Mouse (Mus musculus): Measurements from ENCODE around the gene Prr29. TPM values are rescaled to one million over a fixed set of nuclear protein-coding genes. Genes with fewer than 3 reads are reported as not detected.
A peak's percentile ranks its signal among the peaks of the same experiment; 100 is the strongest.

Prr29 gene
- polyA plus RNA-seq, 1 experiment from 2014 or later = 0.34 TPM

DNA sequence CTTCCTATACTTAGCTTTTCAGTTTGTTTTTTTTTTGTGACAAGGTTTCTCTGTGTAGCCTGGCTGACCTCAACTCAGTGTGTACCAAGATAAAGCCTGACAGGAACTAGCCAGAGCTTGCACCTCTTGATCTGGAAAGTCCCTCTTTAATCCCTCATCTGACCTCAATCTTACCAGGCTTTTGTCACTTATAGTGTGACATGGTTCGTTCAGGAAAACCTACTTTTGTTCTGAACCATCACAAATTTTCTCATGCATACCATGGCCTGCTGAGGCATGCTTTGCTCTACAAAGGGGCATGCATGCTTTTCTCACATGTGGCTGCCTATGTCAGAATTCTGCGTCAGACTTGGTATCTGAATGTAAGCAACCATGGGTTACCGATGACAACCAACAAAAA lies 51.1 kb downstream of the Prr29 start:
- Histone ChIP-seq H3K9me3 (no peaks in the 10 kb centered on the region), H3K9ac (no peak overlapping the region), H3K4me2 (replicated peaks) (no peak overlapping the region), H3K27ac (no peak overlapping the region), H3K4me1 (replicated peaks) (no peaks in the 10 kb centered on the region), H3K36me3 (0 out of 2 replicates have a peak, but pooled peaks cover 2% of the 10 kb centered on the region), H3K27me3 (replicated peaks) (no peaks in the 10 kb centered on the region), H3K4me3 (replicated peaks) (no peak overlapping the region)
- ATAC-seq = no peak
- WGBS = 86% methylated on average over 3 of the region's 3 CpGs

DNA sequence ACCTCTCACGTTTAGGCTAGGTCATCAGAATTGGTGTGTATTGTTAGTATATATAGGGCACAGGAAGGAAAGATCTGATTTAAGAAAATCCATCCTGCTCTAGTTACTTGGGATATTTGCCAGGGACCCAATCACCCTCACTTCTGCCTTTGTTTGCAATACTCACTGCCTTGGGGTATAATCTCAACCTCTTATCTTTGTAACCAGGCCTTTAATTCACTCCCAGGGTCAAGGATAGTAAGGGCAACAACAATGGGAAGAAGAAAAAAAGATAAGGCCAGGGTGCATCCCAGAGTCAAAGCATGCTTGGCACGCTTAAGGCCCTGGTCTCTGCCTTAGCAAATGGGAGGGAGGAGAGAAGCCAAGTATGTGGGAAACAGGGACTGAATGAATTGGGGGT lies 52.6 kb downstream of the Prr29 start:
- no peak overlapping the region for H3K4me2 ChIP-seq (replicated peaks)
- H3K27ac ChIP-seq = no peak overlapping the region
- no peaks in the 10 kb centered on the region for H3K9me3 ChIP-seq
- no peaks in the 10 kb centered on the region for H3K36me3 ChIP-seq
- WGBS = 86% methylated on average over 2 of the region's 2 CpGs
- no peaks in the 10 kb centered on the region for H3K27me3 ChIP-seq (replicated peaks)
- no peak for ATAC-seq
- no peak overlapping the region for H3K9ac ChIP-seq
- no peak overlapping the region for H3K4me3 ChIP-seq (replicated peaks)
- no peaks in the 10 kb centered on the region for H3K4me1 ChIP-seq (replicated peaks)

DNA sequence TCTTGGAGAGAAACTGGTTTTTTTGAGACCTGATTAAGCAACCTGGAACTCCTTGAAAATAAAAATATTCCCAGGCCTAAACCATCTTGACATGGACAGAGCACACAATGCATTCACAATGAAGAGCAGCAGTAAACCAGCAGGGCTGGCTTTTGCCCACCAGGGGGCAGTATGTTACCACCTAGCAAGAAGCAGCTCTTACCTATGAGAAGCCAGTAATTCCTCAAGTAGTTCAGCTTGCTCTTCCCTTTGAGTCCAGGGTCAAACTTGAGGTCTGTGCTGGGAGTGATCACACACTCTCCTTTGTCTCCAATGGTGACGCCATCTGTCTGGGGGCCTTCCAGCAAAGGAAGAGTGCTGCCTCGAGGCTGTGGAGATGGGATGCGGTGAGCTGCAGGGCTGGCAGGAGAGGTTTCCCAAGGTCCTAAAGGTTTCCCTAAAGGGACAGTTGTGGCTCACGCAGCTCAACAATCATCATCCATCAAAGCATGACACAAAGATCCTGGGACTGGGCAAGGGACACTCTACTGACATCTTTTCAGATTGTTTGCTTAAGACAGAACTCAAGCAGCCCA lies 53.4 kb downstream of the Prr29 start:
- no peaks in the 10 kb centered on the region for H3K27me3 ChIP-seq (replicated peaks)
- peak; percentile 55 for ATAC-seq

DNA sequence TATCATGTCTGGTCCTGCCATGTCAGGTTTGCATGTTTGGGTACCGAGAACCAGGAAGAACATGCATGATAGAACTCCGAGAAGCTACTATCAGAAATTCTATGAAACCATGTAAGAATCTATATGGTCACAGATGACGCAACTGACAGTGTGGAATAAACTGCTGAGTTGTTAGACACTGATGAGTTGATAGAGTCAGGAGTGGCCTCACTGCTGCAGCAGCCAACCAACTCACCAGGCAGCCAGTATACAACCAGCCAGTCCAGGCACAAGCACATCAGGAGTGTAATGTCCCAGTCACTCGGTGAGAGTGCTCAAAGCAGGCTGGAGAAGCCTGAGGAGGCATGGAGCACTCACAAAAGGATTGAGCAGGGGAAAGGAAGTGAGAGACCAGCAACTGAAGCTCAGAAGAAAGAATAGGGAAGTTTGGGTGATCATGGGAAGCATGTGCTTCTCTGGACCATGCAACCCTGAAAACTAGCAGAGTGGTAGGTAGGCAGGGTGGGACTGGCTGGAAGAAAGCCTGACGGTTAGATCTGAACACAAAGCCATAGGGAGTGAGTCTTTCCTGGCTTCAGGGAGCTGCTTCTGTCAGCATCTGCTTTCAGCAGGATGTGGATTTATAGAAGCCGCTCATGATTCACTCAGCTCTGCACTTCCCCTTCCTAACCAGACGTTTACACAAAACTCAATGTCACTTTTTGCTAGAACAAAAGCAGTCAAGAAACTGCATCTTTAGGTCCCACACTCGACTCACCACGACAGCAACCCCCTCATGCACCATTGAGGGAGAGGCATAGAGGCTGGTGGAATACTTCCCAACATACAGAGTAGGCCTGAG lies 54.2 kb downstream of the Prr29 start:
- H3K9me3 ChIP-seq = no peaks in the 10 kb centered on the region
- no peak overlapping the region for H3K27ac ChIP-seq
- 69% methylated on average over 9 of the region's 9 CpGs for WGBS
- no peak overlapping the region for H3K4me3 ChIP-seq (replicated peaks)
- H3K4me2 ChIP-seq (replicated peaks) = no peak overlapping the region
- no peak overlapping the region for H3K9ac ChIP-seq
- ATAC-seq = no peak
- no peaks in the 10 kb centered on the region for H3K27me3 ChIP-seq (replicated peaks)
- no peaks in the 10 kb centered on the region for H3K36me3 ChIP-seq
- H3K4me1 ChIP-seq (replicated peaks) = no peaks in the 10 kb centered on the region

More for the DNA sequence above, 53.4 kb downstream of the Prr29 start:
- no peak overlapping the region for H3K4me3 ChIP-seq (replicated peaks)
- 34% methylated on average over 4 of the region's 4 CpGs for WGBS
- no peaks in the 10 kb centered on the region for H3K36me3 ChIP-seq
- 0 out of 2 replicates have a peak overlapping the region, but pooled peaks have one; percentile 24 for H3K27ac ChIP-seq
- no peak overlapping the region for H3K4me2 ChIP-seq (replicated peaks)
- no peak overlapping the region for H3K9ac ChIP-seq
- no peaks in the 10 kb centered on the region for H3K9me3 ChIP-seq
- no peaks in the 10 kb centered on the region for H3K4me1 ChIP-seq (replicated peaks)

DNA sequence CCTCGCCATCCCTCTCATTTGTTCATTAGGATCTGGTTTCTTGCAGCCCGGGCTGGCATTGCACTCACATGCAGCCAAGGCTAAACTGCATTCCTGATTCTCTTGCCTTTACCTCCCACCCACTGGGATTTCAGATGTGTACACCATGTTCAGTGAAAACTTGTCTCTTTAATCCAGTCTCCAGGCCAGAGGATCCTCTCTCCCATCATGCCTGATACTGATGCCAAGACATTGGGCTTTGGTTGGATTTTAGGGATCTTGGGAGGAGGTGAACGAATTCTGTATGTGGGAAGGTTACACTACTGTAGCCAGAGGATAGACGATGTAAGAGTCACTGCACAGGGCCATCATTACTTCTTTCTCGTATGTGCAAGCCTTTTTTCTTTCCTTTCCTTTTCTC lies 59.9 kb downstream of the Prr29 start:
- H3K4me3 ChIP-seq (replicated peaks) = no peak overlapping the region
- no peak overlapping the region for H3K9ac ChIP-seq
- H3K4me1 ChIP-seq (replicated peaks) = no peaks in the 10 kb centered on the region
- no peaks in the 10 kb centered on the region for H3K9me3 ChIP-seq
- WGBS = 92% methylated on average over 5 of the region's 5 CpGs
- no peak overlapping the region for H3K4me2 ChIP-seq (replicated peaks)
- no peak for ATAC-seq
- H3K27ac ChIP-seq = no peak overlapping the region
- no peaks in the 10 kb centered on the region for H3K27me3 ChIP-seq (replicated peaks)
- H3K36me3 ChIP-seq = no peaks in the 10 kb centered on the region

DNA sequence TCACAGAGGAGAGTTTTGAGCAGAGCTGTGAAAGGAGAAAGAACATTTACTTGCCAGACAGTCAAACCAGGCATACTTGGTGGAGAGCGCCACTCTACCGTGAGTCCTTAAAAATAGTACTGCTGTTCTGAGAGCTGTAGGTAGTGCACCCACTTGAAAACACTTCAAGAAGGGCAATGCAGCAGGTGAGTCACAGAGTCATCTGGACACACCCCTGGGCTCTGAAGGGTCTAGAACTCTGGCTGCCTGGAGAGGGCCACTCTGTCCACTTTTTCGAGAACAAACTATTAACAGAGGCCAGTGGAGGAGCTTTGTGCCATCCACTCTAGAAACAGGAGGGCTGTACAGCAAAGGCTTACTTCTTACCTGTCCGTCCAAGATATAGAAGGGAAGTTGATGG lies 61.2 kb downstream of the Prr29 start:
- no peak overlapping the region for H3K4me2 ChIP-seq (replicated peaks)
- WGBS = 82% methylated on average over 4 of the region's 4 CpGs
- no peaks in the 10 kb centered on the region for H3K4me1 ChIP-seq (replicated peaks)
- no peak for ATAC-seq
- H3K9me3 ChIP-seq = no peaks in the 10 kb centered on the region
- H3K27ac ChIP-seq = no peak overlapping the region
- H3K27me3 ChIP-seq (replicated peaks) = no peaks in the 10 kb centered on the region
- H3K9ac ChIP-seq = no peak overlapping the region
- H3K4me3 ChIP-seq (replicated peaks) = no peak overlapping the region
- no peaks in the 10 kb centered on the region for H3K36me3 ChIP-seq

Other genes starting within 250 kb of the Prr29 start
- gene Gm10840, start 204.6 kb upstream of the Prr29 start, polyA plus RNA-seq (2015; fragmentation: Nextera tagmentation; extraction: Ambion mirVana) = not detected in 2 replicates
- gene Limd2, start 204.6 kb upstream of the Prr29 start, polyA plus RNA-seq (2015; fragmentation: Nextera tagmentation; extraction: Ambion mirVana) = 94.0 and 108 TPM in 2 replicates
- gene Strada, start 163.3 kb upstream of the Prr29 start, polyA plus RNA-seq (2015; fragmentation: Nextera tagmentation; extraction: Ambion mirVana) = 14.0 and 14.9 TPM in 2 replicates
- 88.6 and 91.5 TPM in 2 replicates for gene Ccdc47, start 149.1 kb upstream of the Prr29 start, polyA plus RNA-seq (2015; fragmentation: Nextera tagmentation; extraction: Ambion mirVana)
- 58.1 and 62.9 TPM in 2 replicates for gene Ddx42, start 148.5 kb upstream of the Prr29 start, polyA plus RNA-seq (2015; fragmentation: Nextera tagmentation; extraction: Ambion mirVana)
- 52.5 and 56.3 TPM in 2 replicates for gene Ftsj3, start 109.4 kb upstream of the Prr29 start, polyA plus RNA-seq (2015; fragmentation: Nextera tagmentation; extraction: Ambion mirVana)
- gene Psmc5, start 109.3 kb upstream of the Prr29 start, polyA plus RNA-seq (2015; fragmentation: Nextera tagmentation; extraction: Ambion mirVana) = 247 and 259 TPM in 2 replicates
- gene Smarcd2, start 92.5 kb upstream of the Prr29 start, polyA plus RNA-seq (2015; fragmentation: Nextera tagmentation; extraction: Ambion mirVana) = 60.6 and 61.5 TPM in 2 replicates
- gene Tcam1, start 88.8 kb upstream of the Prr29 start, polyA plus RNA-seq (2015; fragmentation: Nextera tagmentation; extraction: Ambion mirVana) = 0.31 and 0.33 TPM in 2 replicates
- gene Gh, start 63.6 kb upstream of the Prr29 start, polyA plus RNA-seq (2015; fragmentation: Nextera tagmentation; extraction: Ambion mirVana) = not detected in 2 replicates
- 2.9 and 3.0 TPM in 2 replicates for gene Cd79b, start 50.7 kb upstream of the Prr29 start, polyA plus RNA-seq (2015; fragmentation: Nextera tagmentation; extraction: Ambion mirVana)
- gene Scn4a, start 12.2 kb upstream of the Prr29 start, polyA plus RNA-seq (2015; fragmentation: Nextera tagmentation; extraction: Ambion mirVana) = 0.03 and 0.05 TPM in 2 replicates
- gene Icam2, start 22.6 kb downstream of the Prr29 start, polyA plus RNA-seq (2015; fragmentation: Nextera tagmentation; extraction: Ambion mirVana) = 38.1 and 39.3 TPM in 2 replicates
- gene Ern1, start 122.4 kb downstream of the Prr29 start, polyA plus RNA-seq (2015; fragmentation: Nextera tagmentation; extraction: Ambion mirVana) = 4.8 and 5.8 TPM in 2 replicates
- 10.4 and 11.1 TPM in 2 replicates for gene Tex2, start 248.0 kb downstream of the Prr29 start, polyA plus RNA-seq (2015; fragmentation: Nextera tagmentation; extraction: Ambion mirVana)

Measured in intestine, embryonic 15.5 days (tissue).